Mouse (Mus musculus): ENCODE measurements around the gene Sstr4. TPM values are rescaled to one million over a fixed set of nuclear protein-coding genes. Genes with fewer than 3 reads are reported as not detected.
A peak's percentile ranks its signal among the peaks of the same experiment; 100 is the strongest.

The Sstr4 gene
- polyA plus RNA-seq, 1 experiment from 2014 or later: not detected

- Histone ChIP-seq H3K27ac (ENCODE audit: low read length) (no peak overlapping the region), H3K9me3 (replicated peaks; ENCODE audit: control insufficient read depth, low read length) (no peaks in the 10 kb centered on the region), H3K27me3 (ENCODE audit: control insufficient read depth, insufficient read depth, low read depth, low read length) (no peaks in the 10 kb centered on the region), H3K4me3 (ENCODE audit: low read depth, low read length) (no peak overlapping the region), H3K4me1 (ENCODE audit: control insufficient read depth, low read depth, low read length) (no peaks in the 10 kb centered on the region), H3K9ac (ENCODE audit: low read depth, low read length) (no peak overlapping the region), H3K36me3 (ENCODE audit: control insufficient read depth, insufficient read depth) (no peaks in the 10 kb centered on the region), H3K4me2 (ENCODE audit: low read depth, low read length) (no peak overlapping the region)
- ATAC-seq (ENCODE audit: low read depth): no peak
- WGBS (ENCODE audit: insufficient replicate concordance): 61% methylated on average over 6 of the region's 6 CpGs
These were observed 7.2 kb upstream of the Sstr4 start for GRCm38 (mm10) chr2:148387652-148388581.

GRCm38 (mm10) chr2:148393149-148393548 lies 2.0 kb upstream of the Sstr4 start:
- ATAC-seq (ENCODE audit: low read depth): peak; percentile 30; the same call in 1 of the 2 replicates
- H3K27ac ChIP-seq (ENCODE audit: low read length): no peak overlapping the region
- 18% methylated on average over 1 of the region's 1 CpGs for WGBS (ENCODE audit: insufficient replicate concordance)

DNA sequence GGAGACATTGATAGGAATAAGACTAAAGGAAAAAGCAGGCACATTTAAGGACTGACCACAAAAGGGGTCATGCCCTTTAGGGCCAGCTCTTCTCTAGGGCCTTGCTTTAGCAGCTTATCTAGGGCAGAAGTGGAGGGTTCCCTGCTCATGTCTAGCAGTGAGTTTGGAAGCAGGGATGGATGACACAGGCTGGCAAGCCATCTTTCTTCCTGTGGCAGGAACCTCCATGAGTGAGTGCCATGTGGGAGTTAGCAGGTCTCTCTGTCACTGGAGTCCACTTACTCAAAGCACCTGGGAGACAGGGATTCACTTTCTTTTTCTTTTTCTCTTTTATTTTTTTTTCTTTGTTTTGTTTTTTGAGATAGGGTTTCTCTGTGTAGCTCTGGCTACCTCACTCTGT lies 1.3 kb upstream of the Sstr4 start:
- H3K27ac ChIP-seq (ENCODE audit: low read length): no peak overlapping the region
- no peaks in the 10 kb centered on the region for H3K9me3 ChIP-seq (replicated peaks; ENCODE audit: control insufficient read depth, low read length)
- H3K4me3 ChIP-seq (ENCODE audit: low read depth, low read length): no peak overlapping the region
- H3K4me2 ChIP-seq (ENCODE audit: low read depth, low read length): no peak overlapping the region
- no peak for ATAC-seq (ENCODE audit: low read depth)
- H3K4me1 ChIP-seq (ENCODE audit: control insufficient read depth, low read depth, low read length): peaks cover 2% of the 10 kb centered on the region; the same call in 1 of the 2 replicates
- H3K36me3 ChIP-seq (ENCODE audit: control insufficient read depth, insufficient read depth): no peaks in the 10 kb centered on the region
- H3K27me3 ChIP-seq (ENCODE audit: control insufficient read depth, insufficient read depth, low read depth, low read length): peaks cover 20% of the 10 kb centered on the region
- no peak overlapping the region for H3K9ac ChIP-seq (ENCODE audit: low read depth, low read length)

More at GRCm38 (mm10) chr2:148393149-148393548, 2.0 kb upstream of the Sstr4 start:
- H3K4me2 ChIP-seq (ENCODE audit: low read depth, low read length): no peak overlapping the region
- H3K4me3 ChIP-seq (ENCODE audit: low read depth, low read length): no peak overlapping the region
- no peak overlapping the region for H3K9ac ChIP-seq (ENCODE audit: low read depth, low read length)
- H3K9me3 ChIP-seq (replicated peaks; ENCODE audit: control insufficient read depth, low read length): no peaks in the 10 kb centered on the region
- peaks cover 2% of the 10 kb centered on the region; the same call in 1 of the 2 replicates for H3K4me1 ChIP-seq (ENCODE audit: control insufficient read depth, low read depth, low read length)
- no peaks in the 10 kb centered on the region for H3K36me3 ChIP-seq (ENCODE audit: control insufficient read depth, insufficient read depth)
- H3K27me3 ChIP-seq (ENCODE audit: control insufficient read depth, insufficient read depth, low read depth, low read length): peaks cover 20% of the 10 kb centered on the region

- H3K9me3 ChIP-seq (replicated peaks; ENCODE audit: control insufficient read depth, low read length): no peaks in the 10 kb centered on the region
- no peak overlapping the region for H3K27ac ChIP-seq (ENCODE audit: low read length)
- peaks cover 2% of the 10 kb centered on the region; the same call in 1 of the 2 replicates for H3K4me1 ChIP-seq (ENCODE audit: control insufficient read depth, low read depth, low read length)
- peaks cover 20% of the 10 kb centered on the region for H3K27me3 ChIP-seq (ENCODE audit: control insufficient read depth, insufficient read depth, low read depth, low read length)
- no peak overlapping the region for H3K4me2 ChIP-seq (ENCODE audit: low read depth, low read length)
- no peak overlapping the region for H3K4me3 ChIP-seq (ENCODE audit: low read depth, low read length)
- WGBS (ENCODE audit: insufficient replicate concordance): 54% methylated on average over 10 of the region's 10 CpGs
- no peaks in the 10 kb centered on the region for H3K36me3 ChIP-seq (ENCODE audit: control insufficient read depth, insufficient read depth)
- no peak for ATAC-seq (ENCODE audit: low read depth)
- H3K9ac ChIP-seq (ENCODE audit: low read depth, low read length): no peak overlapping the region
These were observed 1.1 kb downstream of the Sstr4 start for GRCm38 (mm10) chr2:148396209-148396608.

GRCm38 (mm10) chr2:148397015-148397783 lies 2.1 kb downstream of the Sstr4 start:
- Histone ChIP-seq H3K27me3 (ENCODE audit: control insufficient read depth, insufficient read depth, low read depth, low read length) (peaks cover 20% of the 10 kb centered on the region), H3K27ac (ENCODE audit: low read length) (no peak overlapping the region), H3K4me1 (ENCODE audit: control insufficient read depth, low read depth, low read length) (peaks cover 2% of the 10 kb centered on the region; the same call in 1 of the 2 replicates), H3K9me3 (replicated peaks; ENCODE audit: control insufficient read depth, low read length) (no peaks in the 10 kb centered on the region), H3K36me3 (ENCODE audit: control insufficient read depth, insufficient read depth) (no peaks in the 10 kb centered on the region), H3K9ac (ENCODE audit: low read depth, low read length) (no peak overlapping the region), H3K4me3 (ENCODE audit: low read depth, low read length) (no peak overlapping the region), H3K4me2 (ENCODE audit: low read depth, low read length) (no peak overlapping the region)
- no peak for ATAC-seq (ENCODE audit: low read depth)
- 18% methylated on average over 11 of the region's 11 CpGs for WGBS (ENCODE audit: insufficient replicate concordance)

GRCm38 (mm10) chr2:148397784-148398100 lies 2.6 kb downstream of the Sstr4 start:
- no peak overlapping the region for H3K4me3 ChIP-seq (ENCODE audit: low read depth, low read length)
- H3K4me2 ChIP-seq (ENCODE audit: low read depth, low read length): no peak overlapping the region
- no peak overlapping the region for H3K27ac ChIP-seq (ENCODE audit: low read length)
- no peak for ATAC-seq (ENCODE audit: low read depth)
- peaks cover 2% of the 10 kb centered on the region; the same call in 1 of the 2 replicates for H3K4me1 ChIP-seq (ENCODE audit: control insufficient read depth, low read depth, low read length)
- 62% methylated on average over 1 of the region's 1 CpGs for WGBS (ENCODE audit: insufficient replicate concordance)
- H3K36me3 ChIP-seq (ENCODE audit: control insufficient read depth, insufficient read depth): no peaks in the 10 kb centered on the region
- peaks cover 20% of the 10 kb centered on the region for H3K27me3 ChIP-seq (ENCODE audit: control insufficient read depth, insufficient read depth, low read depth, low read length)
- no peak overlapping the region for H3K9ac ChIP-seq (ENCODE audit: low read depth, low read length)
- no peaks in the 10 kb centered on the region for H3K9me3 ChIP-seq (replicated peaks; ENCODE audit: control insufficient read depth, low read length)

DNA sequence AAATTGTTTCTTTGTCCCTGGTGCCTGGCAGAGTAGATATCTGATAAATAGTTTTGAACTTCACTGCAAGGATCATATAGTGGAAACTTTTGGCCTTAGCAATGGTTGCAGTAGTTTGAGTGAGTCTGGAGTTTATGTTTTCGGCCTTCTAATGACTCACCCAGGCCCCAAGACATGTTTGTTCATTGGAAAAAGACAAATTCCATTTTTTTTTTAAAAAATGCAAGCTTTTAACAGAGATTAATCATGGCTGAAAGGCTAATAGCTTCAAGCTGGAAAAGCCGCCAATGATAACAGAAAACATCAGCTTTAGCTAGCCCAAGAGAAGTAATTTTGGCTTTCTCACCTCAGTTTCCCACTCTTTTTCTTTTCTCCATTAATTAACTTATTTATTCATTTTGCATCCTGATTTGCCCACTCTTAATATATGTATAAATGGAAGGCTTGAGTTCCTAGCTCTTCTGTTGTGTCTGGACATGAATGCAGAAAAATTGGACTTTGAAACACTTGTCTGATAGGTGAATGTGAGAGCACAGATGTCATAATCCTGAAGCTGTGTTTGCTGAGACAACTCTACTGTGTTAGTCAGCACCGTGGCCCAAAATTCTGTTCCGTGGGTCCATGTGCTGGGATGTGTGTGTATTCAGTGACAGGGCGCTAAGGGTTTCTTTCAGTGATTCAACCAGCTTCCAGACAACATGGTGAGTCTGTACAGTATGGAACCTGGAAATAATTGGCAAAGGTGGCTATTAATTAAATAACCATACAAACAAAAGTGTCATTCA lies 3.9 kb downstream of the Sstr4 start:
- no peak overlapping the region for H3K4me2 ChIP-seq (ENCODE audit: low read depth, low read length)
- no peak overlapping the region for H3K4me3 ChIP-seq (ENCODE audit: low read depth, low read length)
- no peak for ATAC-seq (ENCODE audit: low read depth)
- H3K9ac ChIP-seq (ENCODE audit: low read depth, low read length): no peak overlapping the region
- no peaks in the 10 kb centered on the region; the same call in 1 of the 2 replicates for H3K4me1 ChIP-seq (ENCODE audit: control insufficient read depth, low read depth, low read length)
- no peak overlapping the region for H3K27ac ChIP-seq (ENCODE audit: low read length)
- WGBS (ENCODE audit: insufficient replicate concordance): 64% methylated on average over 5 of the region's 5 CpGs
- peaks cover 20% of the 10 kb centered on the region for H3K27me3 ChIP-seq (ENCODE audit: control insufficient read depth, insufficient read depth, low read depth, low read length)
- H3K36me3 ChIP-seq (ENCODE audit: control insufficient read depth, insufficient read depth): no peaks in the 10 kb centered on the region
- no peaks in the 10 kb centered on the region for H3K9me3 ChIP-seq (replicated peaks; ENCODE audit: control insufficient read depth, low read length)

DNA sequence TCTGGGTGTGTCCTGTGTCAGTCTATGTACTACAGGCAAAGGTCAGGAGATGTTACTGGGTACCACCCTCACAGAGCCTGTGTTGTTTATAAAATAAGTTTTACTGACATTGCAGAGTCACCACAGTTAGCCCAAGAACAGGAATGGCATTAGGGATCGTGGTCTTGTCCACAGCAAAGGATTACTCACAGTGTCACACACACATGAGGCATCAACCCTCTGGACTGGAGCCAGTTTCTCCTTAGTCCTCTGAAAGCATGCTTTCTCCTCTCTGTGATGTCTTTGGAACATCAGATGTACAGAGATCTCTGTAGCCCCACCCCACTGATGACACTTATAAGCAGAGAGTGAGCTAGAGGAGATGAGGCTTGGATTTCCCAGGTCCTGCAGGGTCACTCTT lies 7.1 kb downstream of the Sstr4 start:
- no peak overlapping the region for H3K9ac ChIP-seq (ENCODE audit: low read depth, low read length)
- no peak overlapping the region for H3K4me2 ChIP-seq (ENCODE audit: low read depth, low read length)
- ATAC-seq (ENCODE audit: low read depth): no peak
- no peaks in the 10 kb centered on the region for H3K36me3 ChIP-seq (ENCODE audit: control insufficient read depth, insufficient read depth)
- 53% methylated on average over 1 of the region's 1 CpGs for WGBS (ENCODE audit: insufficient replicate concordance)
- H3K27me3 ChIP-seq (ENCODE audit: control insufficient read depth, insufficient read depth, low read depth, low read length): peaks cover 14% of the 10 kb centered on the region
- no peak overlapping the region for H3K27ac ChIP-seq (ENCODE audit: low read length)
- peaks cover 2% of the 10 kb centered on the region for H3K4me1 ChIP-seq (ENCODE audit: control insufficient read depth, low read depth, low read length)
- no peaks in the 10 kb centered on the region for H3K9me3 ChIP-seq (replicated peaks; ENCODE audit: control insufficient read depth, low read length)
- H3K4me3 ChIP-seq (ENCODE audit: low read depth, low read length): no peak overlapping the region
